Mouse (Mus musculus) olfactory bulb, adult 2 months (tissue): Measurements from ENCODE around the gene Ltbp4. TPM values are rescaled to one million over a fixed set of nuclear protein-coding genes. Genes with fewer than 3 reads are reported as not detected.

ENCODE experiments used
- H3K27ac ChIP-seq: fragments of 200-500 bp; 2 replicates; pipeline ENCODE4 v1.5.1; 2012; ENCODE audit warnings: low read depth, low read length; ENCODE audit not compliant: insufficient read depth
- H3K4me1 ChIP-seq: fragments of 200-500 bp; 2 replicates; pipeline ENCODE4 v1.6.1; 2012; ENCODE audit warnings: low read length; ENCODE audit not compliant: control insufficient read depth, insufficient read depth
- H3K4me3 ChIP-seq: fragments of 200-500 bp; 2 replicates; pipeline ENCODE4 v1.5.1; 2012; ENCODE audit warnings: mild to moderate bottlenecking, low read depth, low read length, moderate library complexity; ENCODE audit not compliant: insufficient read depth
- CTCF ChIP-seq: fragments of 200-500 bp; IDR thresholded peaks from 2 replicates; pipeline ENCODE4 v1.5.1; 2012; ENCODE audit warnings: low read depth, mild to moderate bottlenecking, low read length, moderate library complexity; ENCODE audit not compliant: insufficient read depth
- POLR2A ChIP-seq: fragments of 200-500 bp; IDR thresholded peaks from 2 replicates; pipeline ENCODE4 v1.6.1; 2012; ENCODE audit warnings: mild to moderate bottlenecking, low read depth, low read length, moderate library complexity; ENCODE audit not compliant: insufficient read depth
- WGBS: fragments of 180-500 bp; shearing (Covaris S2); methylation state at CpG from one replicate; pipeline ENCODE4 v1.1.7; 2018; 5-methylcytosine and 5-hydroxymethylcytosine counted together
- polyA plus RNA-seq: library from polyadenylated mRNA; stranded (reverse); fragments of >200 nt; gene quantifications from 2 replicates; pipeline ENCODE4 v1.2.4, GENCODE M21; 2012; ENCODE audit warnings: low replicate concordance; ENCODE audit not compliant: missing spikeins, insufficient read depth, insufficient read length

Ltbp4 gene
- polyA plus RNA-seq, 1 experiment, result not detected

DNA sequence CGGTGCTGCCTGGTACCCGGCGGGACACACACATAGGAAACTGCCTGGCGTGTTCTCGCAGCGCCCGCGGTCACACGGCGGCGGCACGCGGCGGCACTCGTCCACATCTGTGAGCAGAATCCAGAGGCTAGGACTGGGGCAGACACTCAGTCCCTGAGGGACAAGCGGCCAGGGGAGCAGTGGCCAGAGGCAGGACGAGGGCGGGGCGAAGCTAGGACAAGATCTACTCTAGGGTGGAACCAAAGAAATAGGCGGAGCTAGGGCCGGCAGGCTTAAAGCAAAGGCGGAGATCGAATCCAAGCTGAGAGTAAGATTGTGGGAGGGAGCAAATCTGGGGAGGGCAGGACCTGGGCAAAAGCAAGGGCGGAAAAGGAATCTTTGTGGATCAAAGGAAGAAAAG lies 11.8 kb downstream of the Ltbp4 start:
- WGBS, result 28% methylated on average over 24 of the region's 24 CpGs
- Histone ChIP-seq H3K4me3 (0 out of 2 replicates have a peak overlapping the region, but pooled peaks have one; percentile 1), H3K4me1 (peaks cover 25% of the 10 kb centered on the region), H3K27ac (no peak overlapping the region)
- no peak for TF ChIP-seq CTCF
- peak; percentile 22; the same call in 1 of the 2 replicates for TF ChIP-seq POLR2A

DNA sequence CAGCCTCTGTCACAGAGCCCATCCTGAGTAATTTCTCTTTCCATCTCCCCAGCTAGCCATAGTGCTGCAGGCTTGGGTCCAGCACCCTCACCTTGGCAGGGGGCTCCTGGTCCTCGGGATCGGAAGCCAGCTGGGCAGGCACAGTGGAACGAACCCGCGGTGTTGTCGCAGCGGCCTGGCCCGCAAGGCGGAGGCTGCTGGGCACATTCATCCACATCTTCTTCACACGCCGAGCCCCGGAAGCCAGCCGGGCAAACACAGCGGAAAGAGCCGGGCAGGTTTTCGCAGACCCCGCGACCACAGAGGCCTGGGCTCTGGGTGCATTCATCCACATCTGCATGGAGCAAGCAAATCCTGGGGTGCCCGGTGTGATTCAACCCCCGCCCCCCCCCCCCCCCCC lies 12.6 kb downstream of the Ltbp4 start:
- TF ChIP-seq CTCF (no peak), POLR2A (no peak)
- WGBS, result 76% methylated on average over 19 of the region's 20 CpGs
- peaks cover 22% of the 10 kb centered on the region for H3K4me1 ChIP-seq
- no peak overlapping the region for H3K27ac ChIP-seq
- H3K4me3 ChIP-seq, result no peak overlapping the region

DNA sequence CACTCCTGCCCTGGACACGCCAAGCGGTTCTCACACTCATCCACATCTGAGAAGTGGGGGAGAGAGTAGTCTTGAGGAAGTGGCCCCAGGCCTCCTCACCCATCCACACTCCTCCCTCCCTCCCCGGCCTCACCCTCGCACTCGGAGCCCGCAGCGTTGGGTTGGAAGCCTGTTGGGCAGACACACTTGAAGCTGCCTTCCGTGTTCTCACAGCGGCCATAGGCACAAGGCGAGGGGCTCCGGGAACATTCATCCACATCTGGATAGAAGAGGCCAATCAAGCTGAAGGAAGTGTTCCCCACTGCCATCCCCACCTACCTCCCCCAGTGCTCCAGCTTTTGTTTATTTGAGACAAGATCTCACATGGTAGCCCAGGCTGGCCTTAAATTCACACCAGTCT lies 13.3 kb downstream of the Ltbp4 start:
- H3K4me3 ChIP-seq, result no peak overlapping the region
- 96% methylated on average over 11 of the region's 11 CpGs for WGBS

DNA sequence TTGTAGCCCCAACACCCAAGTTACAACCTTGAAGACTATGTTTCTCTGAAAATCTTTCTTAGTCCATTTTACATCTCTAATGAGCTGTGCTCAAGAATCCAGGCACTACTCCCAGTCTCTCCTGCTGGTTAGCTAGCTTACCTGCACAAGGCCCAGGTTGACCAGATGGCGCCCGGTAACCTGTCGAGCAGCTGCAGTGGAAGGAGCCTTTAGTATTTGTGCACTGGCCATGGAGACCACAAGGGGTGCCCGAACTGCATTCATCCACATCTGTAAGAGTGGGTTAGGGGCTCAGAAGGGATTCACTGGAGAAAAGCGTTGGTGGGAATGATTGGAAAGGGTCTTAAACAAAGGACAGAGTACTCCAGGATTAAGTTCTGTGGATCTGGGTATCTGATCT lies 14.5 kb downstream of the Ltbp4 start:
- TF ChIP-seq POLR2A (no peak), CTCF (no peak)
- 92% methylated on average over 5 of the region's 5 CpGs for WGBS
- Histone ChIP-seq H3K4me3 (no peak overlapping the region), H3K27ac (no peak overlapping the region), H3K4me1 (peaks cover 10% of the 10 kb centered on the region)

More for the DNA sequence above, 13.3 kb downstream of the Ltbp4 start:
- no peak for TF ChIP-seq POLR2A
- no peak for TF ChIP-seq CTCF
- no peak overlapping the region for H3K27ac ChIP-seq
- H3K4me1 ChIP-seq, result peaks cover 14% of the 10 kb centered on the region

DNA sequence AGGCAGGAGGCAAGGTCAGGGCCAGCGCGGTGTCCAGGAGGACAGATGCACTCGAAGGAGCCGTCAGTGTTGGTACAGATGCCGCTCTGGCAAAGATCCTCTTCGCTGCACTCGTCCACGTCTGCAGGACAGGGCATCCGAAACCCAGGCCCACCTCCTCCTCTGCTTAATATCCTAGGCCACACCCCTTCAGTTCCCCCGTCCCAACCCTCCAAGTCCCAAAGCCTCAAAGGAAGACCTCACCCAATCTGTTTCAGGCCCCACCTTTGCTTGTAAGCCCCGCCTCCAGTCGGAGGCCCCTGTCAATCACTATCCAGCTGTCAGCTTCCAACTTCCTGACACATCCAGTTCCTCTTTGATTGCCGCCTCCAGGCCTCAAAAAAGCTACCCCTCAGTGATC lies 15.2 kb downstream of the Ltbp4 start:
- Histone ChIP-seq H3K27ac (no peak overlapping the region), H3K4me1 (peaks cover 10% of the 10 kb centered on the region), H3K4me3 (no peak overlapping the region)
- TF ChIP-seq POLR2A (no peak), CTCF (no peak)
- WGBS, result 53% methylated on average over 13 of the region's 13 CpGs

DNA sequence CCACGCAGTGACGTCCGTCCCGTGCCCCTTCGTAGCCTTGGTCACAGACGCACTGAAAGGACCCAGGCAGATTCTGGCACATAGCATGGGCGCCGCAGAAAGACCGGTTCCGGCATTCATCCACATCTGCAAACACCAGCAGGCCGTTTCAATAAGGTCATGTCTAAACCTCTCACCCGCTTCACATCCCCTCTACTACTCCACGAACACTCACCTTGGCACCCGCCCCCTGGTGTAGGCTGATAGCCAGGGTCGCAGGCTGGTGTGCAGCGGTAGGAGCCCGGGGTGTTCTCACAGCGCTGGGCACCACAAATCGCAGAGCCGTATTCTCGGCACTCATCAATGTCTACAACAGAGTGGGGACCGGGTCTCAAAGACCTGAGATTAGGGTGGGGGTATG lies 18.1 kb downstream of the Ltbp4 start:
- Histone ChIP-seq H3K4me3 (no peak overlapping the region), H3K4me1 (no peaks in the 10 kb centered on the region), H3K27ac (no peak overlapping the region)
- 91% methylated on average over 22 of the region's 22 CpGs for WGBS
- TF ChIP-seq CTCF, result no peak
- TF ChIP-seq POLR2A, result no peak

DNA sequence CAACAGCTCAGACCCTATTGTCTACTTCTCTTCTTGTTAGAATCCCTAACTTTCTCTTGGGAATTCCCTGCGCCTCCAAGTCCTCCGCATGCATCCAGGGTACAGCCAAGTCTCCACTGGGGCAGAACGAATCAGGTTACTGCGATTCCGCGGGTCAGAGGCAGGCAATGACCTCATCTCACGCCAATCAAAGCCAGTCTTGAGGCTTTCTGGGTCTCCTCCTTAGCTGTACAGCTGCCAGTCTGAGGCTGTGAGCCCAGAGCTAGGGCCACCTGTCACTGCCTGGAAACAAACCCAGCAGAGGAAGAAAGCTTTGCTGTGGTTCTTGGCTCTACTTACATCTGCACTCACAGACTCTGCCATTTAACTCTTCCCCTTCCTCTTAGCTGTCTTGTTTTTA lies 21.5 kb downstream of the Ltbp4 start:
- 31% methylated on average over 7 of the region's 7 CpGs for WGBS
- no peak overlapping the region for H3K27ac ChIP-seq
- no peak for TF ChIP-seq CTCF
- no peak for TF ChIP-seq POLR2A
- H3K4me3 ChIP-seq, result no peak overlapping the region
- H3K4me1 ChIP-seq, result no peaks in the 10 kb centered on the region

DNA sequence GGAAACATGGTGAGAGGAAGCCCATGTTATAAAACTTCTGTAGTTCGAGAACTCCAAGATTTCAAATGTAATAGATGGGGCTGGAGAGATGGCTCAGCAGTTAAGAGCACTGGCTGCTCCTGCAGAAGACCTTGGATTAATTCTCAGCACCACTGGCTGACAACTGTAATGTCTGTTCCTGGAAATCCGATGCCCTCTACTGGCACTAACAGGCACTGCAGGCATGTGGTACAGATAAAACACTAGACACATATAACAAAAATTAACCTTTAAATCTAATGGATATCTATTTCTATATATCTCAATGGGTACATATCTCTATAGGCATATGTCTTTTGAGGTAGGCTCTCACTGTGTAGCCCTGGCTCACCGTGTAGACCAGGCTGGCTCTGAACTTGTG lies 23.1 kb downstream of the Ltbp4 start:
- 93% methylated on average over 3 of the region's 3 CpGs for WGBS
- Histone ChIP-seq H3K4me1 (peaks cover 6% of the 10 kb centered on the region), H3K4me3 (no peak overlapping the region), H3K27ac (no peak overlapping the region)
- TF ChIP-seq CTCF (no peak), POLR2A (no peak)

DNA sequence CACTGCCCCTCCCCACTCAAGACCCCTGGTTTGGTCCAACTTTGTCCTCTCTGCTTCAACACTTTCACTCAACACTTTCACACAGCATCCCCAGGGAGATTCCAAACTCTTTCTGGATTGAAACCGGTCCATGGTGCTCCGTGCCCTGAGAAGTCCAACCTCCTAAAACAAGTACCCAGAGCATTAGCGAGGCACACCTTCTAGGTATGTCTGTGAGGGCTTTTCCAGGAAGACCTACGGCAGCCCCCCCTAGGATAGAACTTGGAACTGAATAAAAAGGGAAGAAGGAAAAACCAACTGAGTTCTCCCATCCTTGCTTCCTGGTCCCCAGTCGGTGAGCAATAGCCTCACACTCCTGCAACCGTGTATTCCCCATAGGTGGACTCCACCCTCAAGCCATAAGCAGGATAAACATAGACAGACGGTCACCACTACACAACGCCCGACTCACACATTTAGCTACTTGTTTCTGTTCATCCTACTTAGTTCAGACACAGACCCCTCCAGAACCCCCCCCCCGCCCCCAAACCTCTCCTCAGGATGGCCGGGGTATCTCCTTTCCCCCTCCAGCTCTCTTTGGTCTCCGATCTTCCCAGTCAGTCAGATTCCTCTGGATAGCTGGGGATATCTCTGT lies 25.7 kb downstream of the Ltbp4 start:
- WGBS, result 93% methylated on average over 12 of the region's 12 CpGs
- TF ChIP-seq POLR2A (no peak), CTCF (no peak)
- peaks cover 6% of the 10 kb centered on the region for H3K4me1 ChIP-seq
- no peak overlapping the region for H3K4me3 ChIP-seq
- no peak overlapping the region for H3K27ac ChIP-seq
